Mouse (Mus musculus) brain, embryonic 18.5 days (tissue): ENCODE results near the gene Mybphl.

ENCODE experiments used
- DNase-seq: peaks from one replicate; pipeline ENCODE4 v3.0.0-alpha.2; 2012; ENCODE audit warnings: low read depth, low spot score

Gene Mybphl

DNA sequence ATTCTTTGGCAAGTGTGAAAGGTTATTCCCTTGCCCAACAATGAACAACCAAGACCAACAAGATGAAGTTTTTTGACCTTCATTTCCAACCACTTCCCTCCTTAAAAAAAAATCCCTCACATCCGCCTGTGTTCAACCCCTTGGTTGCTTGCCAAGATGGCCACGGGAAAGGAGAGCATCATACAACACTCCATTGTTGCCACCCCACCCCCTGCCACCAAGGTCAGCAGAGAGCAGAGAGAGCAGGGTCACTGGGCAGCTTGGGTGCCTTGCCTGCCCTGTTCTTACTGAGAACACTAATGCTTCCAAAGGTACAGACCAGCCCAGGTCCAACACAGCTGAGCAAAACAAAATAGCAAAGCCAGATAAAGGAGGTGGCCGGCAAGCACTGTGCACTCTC, 7.6 kb downstream of the Mybphl start:
- no peak for DNase-seq

DNA sequence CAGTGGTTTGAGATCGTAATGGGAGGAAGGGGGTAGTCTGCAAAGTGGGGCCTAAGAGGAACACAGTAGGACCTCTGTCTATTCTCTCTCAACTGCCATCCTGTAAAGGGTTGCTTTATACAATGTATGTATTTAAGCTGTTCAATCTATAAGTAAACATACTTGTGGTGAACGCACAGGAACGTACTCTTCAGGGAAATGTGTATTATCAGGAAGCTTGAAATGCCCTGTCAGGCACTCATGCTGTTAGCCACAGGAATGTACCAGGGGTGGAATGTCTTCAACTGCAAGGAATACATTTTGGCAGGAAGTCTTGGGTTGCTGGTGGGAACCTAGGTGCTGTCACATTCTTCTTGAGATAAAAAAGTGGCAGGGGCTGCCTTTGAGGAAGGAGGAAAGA, 8.0 kb downstream of the Mybphl start:
- DNase-seq, result no peak

- DNase-seq, result no peak
Measured at GRCm38 (mm10) chr3:108378875-108379663, 14.4 kb downstream of the Mybphl start.

- no peak for DNase-seq
Measured at GRCm38 (mm10) chr3:108380695-108381094, 16.0 kb downstream of the Mybphl start.

DNA sequence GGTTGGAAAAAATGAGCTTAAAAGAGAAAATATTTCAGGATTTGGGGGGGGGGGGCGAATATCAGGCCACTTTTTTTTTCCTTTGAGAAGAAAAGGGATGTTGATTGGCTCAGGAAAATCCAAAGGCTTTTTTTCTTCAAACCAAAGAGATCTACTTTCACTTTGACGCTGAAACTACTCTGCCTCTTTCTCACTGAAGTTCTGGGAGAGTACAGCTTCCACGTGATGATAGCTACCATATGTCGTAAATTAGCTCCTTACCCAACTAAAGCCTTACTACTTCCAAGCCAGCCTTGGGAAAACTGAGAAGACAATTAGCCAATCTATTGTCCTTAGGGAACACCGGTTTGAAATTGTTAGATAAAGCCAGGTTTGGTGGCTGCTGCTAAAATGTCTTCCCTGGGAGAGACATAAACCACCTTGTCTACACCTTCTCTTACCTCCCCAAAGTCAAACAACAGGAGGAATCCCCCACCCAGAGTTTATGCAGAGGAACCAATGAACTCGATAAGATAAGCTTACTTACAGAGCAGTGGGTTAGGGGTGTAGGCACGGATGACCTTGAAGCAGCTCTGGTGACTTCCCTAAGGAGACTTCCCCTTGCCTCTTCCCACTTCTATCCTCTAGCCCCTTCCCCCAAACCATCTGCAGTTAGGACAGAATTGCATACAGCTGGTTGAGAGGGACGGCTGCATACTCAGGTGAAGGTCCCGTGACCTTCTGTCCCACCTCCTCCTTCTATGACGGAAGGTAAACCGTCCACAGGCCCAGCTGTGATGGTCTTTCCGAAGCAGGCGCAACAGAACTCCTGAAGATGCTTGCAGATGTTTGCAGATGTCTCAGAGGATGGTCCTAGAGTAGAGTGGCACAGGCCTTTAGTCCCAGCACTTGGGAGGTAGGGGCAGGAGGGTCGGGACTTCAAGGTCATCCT, 17.5 kb downstream of the Mybphl start:
- DNase-seq, result no peak

- DNase-seq, result peak; percentile 69
Measured at GRCm38 (mm10) chr3:108383485-108384354, 19.0 kb downstream of the Mybphl start, which contains the start of gene Psrc1. Psrc1 (plus strand) TSS chr3:108383839.

DNA sequence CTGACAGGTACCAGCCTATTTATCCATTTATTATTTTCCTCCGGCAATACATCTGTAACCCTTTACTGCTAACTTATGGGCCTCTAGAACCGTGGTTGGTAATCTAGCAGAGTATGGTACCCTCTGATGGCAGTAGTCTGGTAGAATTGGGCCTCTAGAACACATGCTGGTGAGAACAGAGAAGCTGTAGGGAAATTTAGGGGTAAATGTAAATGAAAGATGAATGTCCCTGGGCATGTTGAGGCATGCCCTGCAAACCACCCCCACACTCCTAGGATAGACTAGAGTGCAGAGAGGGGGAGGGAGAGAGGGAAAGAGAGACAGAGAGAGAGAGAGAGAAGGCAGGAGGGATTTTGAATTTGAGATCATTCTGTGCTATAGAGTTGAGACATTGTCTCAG, 19.7 kb downstream of the Mybphl start:
- no peak for DNase-seq

- DNase-seq, result no peak
Measured at GRCm38 (mm10) chr3:108386186-108386585, 21.5 kb downstream of the Mybphl start.

DNA sequence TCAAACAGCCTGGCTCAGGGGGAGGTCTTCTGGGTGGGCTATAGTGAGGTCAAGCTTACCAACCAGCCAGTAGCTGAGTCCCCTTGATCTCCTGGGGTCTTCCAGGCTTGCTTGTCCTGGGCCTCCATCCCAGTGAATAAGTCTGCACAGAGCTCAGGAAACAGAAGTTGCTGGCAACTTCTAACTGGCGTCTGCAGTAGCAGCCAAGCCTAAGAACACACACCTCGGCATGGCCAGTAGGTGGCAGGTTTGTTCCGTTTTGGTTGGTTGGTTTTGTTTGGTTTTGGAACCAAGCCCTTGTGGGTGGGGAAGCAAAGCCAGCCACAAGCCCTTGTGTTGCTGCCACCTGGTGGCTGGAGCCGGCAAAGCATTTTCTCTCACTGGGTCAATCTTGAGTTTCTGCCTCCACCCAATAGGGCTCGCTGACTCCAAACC, 24.4 kb downstream of the Mybphl start:
- DNase-seq, result peak; percentile 91

DNA sequence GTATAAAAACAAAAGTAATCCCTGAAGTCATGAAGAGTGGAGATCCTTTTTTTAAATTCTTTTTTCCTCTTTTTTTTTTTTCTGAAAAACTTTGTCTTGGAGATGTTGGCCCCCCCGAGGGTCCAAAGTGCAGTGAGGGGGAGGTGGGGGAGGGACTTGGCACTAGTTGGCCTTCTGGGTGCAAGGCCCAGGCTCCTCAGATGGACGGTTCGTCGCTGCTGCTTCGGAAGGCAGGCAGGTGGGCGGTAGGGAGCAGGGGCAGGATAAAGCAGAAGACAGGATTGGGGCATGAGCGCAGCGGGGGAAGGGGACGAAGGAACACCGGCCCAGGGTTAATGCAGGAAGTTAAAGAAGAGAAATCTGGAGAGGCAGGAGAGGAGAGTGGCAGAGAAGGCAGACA, 27.6 kb downstream of the Mybphl start:
- DNase-seq, result no peak

GRCm38 (mm10) chr3:108392793-108393192, 28.1 kb downstream of the Mybphl start:
- DNase-seq, result no peak

DNA sequence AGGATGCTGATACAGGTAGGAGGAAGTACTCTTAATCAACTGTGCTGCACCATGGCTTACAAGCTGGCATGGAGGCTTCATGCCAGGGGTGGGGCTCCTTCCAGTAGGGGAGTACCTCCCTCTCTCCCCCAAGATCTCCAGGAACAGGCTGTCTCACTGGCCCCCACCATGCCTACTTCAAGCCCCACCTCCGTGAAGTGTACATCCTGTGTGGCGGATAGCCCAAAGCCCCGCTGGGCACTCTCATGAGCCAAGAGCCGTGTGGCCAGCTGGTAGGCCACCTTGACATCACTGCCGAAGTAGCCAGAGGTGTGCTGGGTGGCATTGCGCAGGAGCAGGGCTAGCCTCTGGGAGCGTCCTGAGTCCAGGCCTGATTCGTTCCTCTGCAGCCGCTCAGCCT, 33.6 kb downstream of the Mybphl start:
- DNase-seq, result no peak

GRCm38 (mm10) chr3:108400442-108400841, 35.7 kb downstream of the Mybphl start:
- DNase-seq, result no peak

DNA sequence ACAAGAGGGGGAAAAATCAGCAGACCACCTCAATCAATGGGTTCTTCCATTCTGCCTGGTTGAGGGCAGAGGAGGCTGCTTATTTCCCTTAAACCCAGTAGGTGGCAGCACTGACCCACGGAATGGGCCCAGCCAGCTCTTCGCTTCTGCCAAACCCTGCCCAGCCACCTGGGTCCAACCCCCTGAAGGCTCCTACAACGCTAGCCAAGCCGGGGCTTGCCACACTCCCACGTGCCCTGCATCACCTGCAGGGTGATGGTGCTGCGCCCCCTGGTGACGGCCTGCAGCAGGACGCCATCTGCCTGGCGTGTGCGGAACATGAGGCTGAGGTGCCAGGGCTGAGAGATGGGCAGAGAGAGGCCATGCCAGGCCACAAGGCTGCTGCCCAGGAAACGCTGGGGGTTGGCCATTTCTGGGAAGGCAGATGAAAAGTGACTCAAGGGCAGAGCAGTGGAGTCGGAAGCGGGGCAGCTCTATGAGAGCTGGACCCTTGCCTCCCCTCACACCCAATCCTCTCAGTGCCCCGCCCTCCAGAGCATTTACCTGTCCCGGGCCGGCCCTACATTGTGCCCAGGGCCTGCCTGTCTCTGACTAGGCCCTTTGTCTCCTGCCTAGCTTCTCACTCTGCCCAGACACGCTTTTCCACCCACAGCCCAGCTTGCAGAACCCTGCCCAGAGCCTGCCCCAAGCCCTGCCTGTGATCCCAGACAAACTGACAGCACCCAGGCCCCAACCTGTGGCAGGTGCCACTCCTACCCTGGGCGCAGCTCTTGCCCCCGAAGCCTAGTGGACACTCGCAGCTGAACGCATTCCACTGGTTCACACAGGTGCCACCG, 37.2 kb downstream of the Mybphl start:
- DNase-seq, result no peak

DNA sequence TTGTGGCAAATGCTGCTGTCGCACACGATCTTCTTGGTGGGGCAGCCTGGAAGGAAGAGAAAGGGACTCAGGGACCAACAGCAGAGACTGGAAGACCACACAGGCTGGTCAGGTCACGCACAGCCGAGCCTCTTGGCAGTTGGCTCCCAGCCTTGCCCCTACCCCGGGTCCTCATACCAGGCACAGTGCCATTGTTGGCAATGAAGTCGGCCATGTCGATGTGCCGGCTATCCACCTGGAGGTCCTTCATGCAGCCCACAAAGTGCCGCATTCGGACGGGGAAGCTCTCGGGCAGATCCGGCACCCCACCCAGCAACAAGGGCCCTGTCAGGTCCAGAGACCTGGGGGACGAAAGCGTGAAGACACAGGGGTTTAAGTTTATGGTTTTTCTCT, 37.8 kb downstream of the Mybphl start:
- no peak for DNase-seq

GRCm38 (mm10) chr3:108405536-108406305, 41.0 kb downstream of the Mybphl start:
- DNase-seq, result no peak

DNA sequence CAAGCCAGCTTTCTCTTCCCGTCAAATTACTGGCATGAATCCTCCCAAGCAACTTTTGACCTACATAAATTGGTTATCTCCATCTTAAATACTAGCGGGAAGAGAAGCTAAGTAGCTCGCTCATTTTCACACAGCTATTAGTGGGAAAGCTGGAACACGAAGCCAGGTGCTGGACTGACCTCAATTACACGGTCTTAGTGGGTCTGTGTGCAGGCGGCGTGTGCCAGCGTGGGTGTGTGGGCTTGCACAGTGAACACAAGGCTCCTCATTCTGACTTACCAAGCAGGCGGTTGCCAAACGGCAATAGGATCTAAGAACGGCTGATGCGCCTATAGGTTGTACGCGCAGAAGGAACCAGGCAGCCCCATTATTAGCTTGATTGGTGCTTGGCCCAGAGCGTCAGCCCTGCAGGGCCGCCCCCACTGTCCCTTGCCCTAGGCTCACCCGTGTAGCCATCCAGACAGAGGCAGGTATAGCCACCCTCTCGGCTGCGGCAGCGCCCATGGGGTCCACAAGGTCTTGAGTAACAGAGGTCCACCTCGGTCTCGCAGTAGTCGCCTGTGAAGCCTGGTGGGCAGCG, 41.7 kb downstream of the Mybphl start:
- no peak for DNase-seq

- no peak for DNase-seq
Measured at GRCm38 (mm10) chr3:108408517-108409008, 43.9 kb downstream of the Mybphl start.

GRCm38 (mm10) chr3:108409656-108410358, 45.1 kb downstream of the Mybphl start:
- DNase-seq, result no peak
